Comparison of ENCODE assay signal across 9 mouse cellular contexts in genomic region chr19:41660999-41661374, GRCm38 (mm10).
DNase-seq lines count a peak whose midpoint lies in the region; ATAC-seq and TF ChIP-seq lines count a peak whose summit lies in the region.
"Had no signal": no experiment of that assay in that cellular context is flagged by ENCODE, and none has a peak within 500 bp of the region (broad histone marks: within the 10 kb centered on the region; RNA-seq: fewer than 3 reads in every experiment).

No protein-coding gene starts in this region.

- ATAC-seq in hindbrain, postnatal 0 days: no peak
- ATAC-seq in liver, embryonic 14.5 days (ENCODE audit: insufficient read depth): no peak

- H3K4me2 ChIP-seq in hindbrain, postnatal 0 days (ENCODE audit: low read depth, low read length): no peak overlapping the region
- H3K4me2 ChIP-seq in liver, embryonic 14.5 days (ENCODE audit: low read depth): no peak overlapping the region
- H3K4me2 ChIP-seq: limb, embryonic 12.5 days had no signal

- H3K27me3 ChIP-seq in hindbrain, embryonic 10.5 days (ENCODE audit: insufficient read depth, poor library complexity, severe bottlenecking): peaks cover 100% of the 10 kb centered on the region
- H3K27me3 ChIP-seq in hindbrain, postnatal 0 days (ENCODE audit: insufficient read depth, low read length): peaks cover 4% of the 10 kb centered on the region; the same call in 1 of the 2 replicates
- H3K27me3 ChIP-seq in liver, embryonic 14.5 days (ENCODE audit: control insufficient read depth, insufficient read depth, low read length): no peaks in the 10 kb centered on the region; the same call in 1 of the 2 replicates

- no peak overlapping the region for H3K9ac ChIP-seq in hindbrain, postnatal 0 days (replicated peaks; ENCODE audit: low read length)
- H3K9ac ChIP-seq in liver, embryonic 14.5 days (replicated peaks): no peak overlapping the region
- H3K9ac ChIP-seq: limb, embryonic 12.5 days had no signal

- H3K4me1 ChIP-seq in hindbrain, embryonic 10.5 days (replicated peaks): peaks cover 81% of the 10 kb centered on the region
- H3K4me1 ChIP-seq in hindbrain, postnatal 0 days (ENCODE audit: insufficient read depth, low read length): 0 out of 2 replicates have a peak, but pooled peaks cover 10% of the 10 kb centered on the region
- H3K4me1 ChIP-seq in liver, embryonic 14.5 days (replicated peaks; ENCODE audit: control insufficient read depth in 2 of 2, insufficient read depth in 2 of 2, low read length in 1 of 2): no peaks in the 10 kb centered on the region

- WGBS in hindbrain, embryonic 10.5 days: 31% methylated on average over 4 of the region's 4 CpGs
- WGBS in hindbrain, postnatal 0 days: 28% methylated on average over 4 of the region's 4 CpGs
- WGBS in liver, embryonic 14.5 days (ENCODE audit: insufficient replicate concordance): 17% methylated on average over 4 of the region's 4 CpGs

- no peak overlapping the region for H3K4me3 ChIP-seq in hindbrain, embryonic 10.5 days
- H3K4me3 ChIP-seq in hindbrain, postnatal 0 days (ENCODE audit: low read length): no peak overlapping the region
- H3K4me3 ChIP-seq in liver, embryonic 14.5 days (ENCODE audit: insufficient read depth in 1 of 2, low read depth in 2 of 2, low read length in 2 of 2): no peak overlapping the region
- H3K4me3 ChIP-seq: limb, embryonic 12.5 days had no signal

- H3K27ac ChIP-seq in hindbrain, embryonic 10.5 days: no peak overlapping the region; the same call in 1 of the 2 replicates
- no peak overlapping the region for H3K27ac ChIP-seq in hindbrain, postnatal 0 days
- H3K27ac ChIP-seq in liver, embryonic 14.5 days: no peak overlapping the region
- H3K27ac ChIP-seq: limb, embryonic 12.5 days had no signal

- H3K36me3 ChIP-seq in hindbrain, embryonic 10.5 days: no peaks in the 10 kb centered on the region
- H3K36me3 ChIP-seq in hindbrain, postnatal 0 days (ENCODE audit: insufficient read depth, low read length): no peaks in the 10 kb centered on the region
- H3K36me3 ChIP-seq in liver, embryonic 14.5 days (replicated peaks; ENCODE audit: control insufficient read depth, insufficient read depth, low read depth): no peaks in the 10 kb centered on the region
- H3K36me3 ChIP-seq: limb, embryonic 12.5 days had no signal

- TF ChIP-seq CTCF in hindbrain, postnatal 0 days (IDR thresholded peaks at IDR 0.05; ENCODE audit: low read depth): no peak
- TF ChIP-seq CTCF in liver, embryonic 14.5 days (IDR thresholded peaks at IDR 0.05; ENCODE audit: low read depth): no peak

- peak; percentile 61 for DNase-seq in hindbrain, embryonic 10.5 days (ENCODE audit: low spot score)
- DNase-seq in hindbrain, postnatal 0 days (ENCODE audit: low spot score): no peak
- peak; percentile 54 to 58 for DNase-seq in B cell, adult 2 months
- peak; percentile 55 to 80 for DNase-seq in adrenal gland, postnatal 36 days
- DNase-seq in liver, embryonic 14.5 days (ENCODE audit: low read depth in 3 of 3, low spot score in 3 of 3): peak; percentile 25 to 39 (median 35)
- DNase-seq in cerebellum, postnatal 14 days: no peak
- no peak for DNase-seq in layer of hippocampus, adult 9-11 months
- no peak for DNase-seq in gastrocnemius, adult 8-10 months (ENCODE audit: low spot score in 2 of 2)

- H3K9me3 ChIP-seq in hindbrain, embryonic 10.5 days: no peaks in the 10 kb centered on the region
- no peaks in the 10 kb centered on the region for H3K9me3 ChIP-seq in hindbrain, postnatal 0 days (ENCODE audit: low read length)
- no peaks in the 10 kb centered on the region for H3K9me3 ChIP-seq in liver, embryonic 14.5 days (ENCODE audit: control insufficient read depth, low read length)
- H3K9me3 ChIP-seq: limb, embryonic 12.5 days had no signal

- TF ChIP-seq EP300 in liver, embryonic 14.5 days (IDR thresholded peaks at IDR 0.05; ENCODE audit: low read depth): no peak

Comparison
In these comparisons a context has a peak if more than half of its experiments do, and no peak if none do; other contexts are left out.
1. DNase-seq: peak in hindbrain, embryonic 10.5 days (single experiment), B cell, adult 2 months (2 of 2), adrenal gland, postnatal 36 days (2 of 2) and liver, embryonic 14.5 days (3 of 3); none in hindbrain, postnatal 0 days (single experiment), cerebellum, postnatal 14 days (0 of 2), layer of hippocampus, adult 9-11 months (single experiment) and gastrocnemius, adult 8-10 months (0 of 2).